Mouse (Mus musculus): Measurements from ENCODE around the gene Tiam1. TPM values are rescaled to one million over a fixed set of nuclear protein-coding genes. Genes with fewer than 3 reads are reported as not detected.

Tiam1 gene
- polyA plus RNA-seq, 2 experiments = 1.6 to 4.2 TPM

DNA sequence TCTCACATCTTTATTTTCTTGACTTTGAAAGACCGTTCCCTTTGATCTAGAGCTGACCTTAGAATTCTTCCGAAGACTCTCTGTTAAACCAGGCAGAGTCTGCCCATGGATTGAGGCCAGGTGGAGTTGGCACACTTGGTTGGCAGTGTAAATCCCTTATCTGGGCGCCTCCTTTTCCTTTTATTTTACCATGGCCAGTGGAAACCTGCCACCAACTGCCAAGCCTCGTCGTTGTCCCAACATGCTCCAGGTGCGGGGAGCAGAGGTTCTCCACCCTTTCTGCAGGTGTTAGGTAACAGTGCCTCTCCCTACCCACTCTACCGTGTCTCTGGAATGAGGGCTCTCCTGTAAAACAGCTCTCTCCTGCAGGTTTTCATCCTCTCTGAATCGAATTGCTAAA is 38.1 kb upstream of the Tiam1 start:
- 66% methylated on average over 8 of the region's 8 CpGs for WGBS (ENCODE audit: insufficient replicate concordance)
- Histone ChIP-seq H3K4me1 (replicated peaks; ENCODE audit: control insufficient read depth in 2 of 2, insufficient read depth in 2 of 2, low read length in 1 of 2) (peaks cover 0 to 7% of the 10 kb centered on the region in 2 experiments; a peak in 2 of 4 replicates), H3K9me3 (ENCODE audit: control insufficient read depth, low read length) (no peaks in the 10 kb centered on the region), H3K4me2 (ENCODE audit: low read depth) (no peak overlapping the region), H3K9ac (replicated peaks) (no peak overlapping the region), H3K27ac (no peak overlapping the region), H3K4me3 (ENCODE audit: insufficient read depth in 1 of 2, low read depth in 2 of 2, low read length in 2 of 2) (no peak overlapping the region), H3K27me3 (ENCODE audit: control insufficient read depth, insufficient read depth, low read length) (no peaks in the 10 kb centered on the region), H3K36me3 (replicated peaks; ENCODE audit: control insufficient read depth, insufficient read depth, low read depth) (no peaks in the 10 kb centered on the region)
- no peak for DNase-seq (ENCODE audit: low read depth in 3 of 3, low spot score in 3 of 3)
- ATAC-seq (ENCODE audit: insufficient read depth) = no peak
- no peak for TF ChIP-seq CTCF (IDR thresholded peaks at IDR 0.05; ENCODE audit: low read depth)
- no peak for TF ChIP-seq EP300 (IDR thresholded peaks at IDR 0.05; ENCODE audit: low read depth)

DNA sequence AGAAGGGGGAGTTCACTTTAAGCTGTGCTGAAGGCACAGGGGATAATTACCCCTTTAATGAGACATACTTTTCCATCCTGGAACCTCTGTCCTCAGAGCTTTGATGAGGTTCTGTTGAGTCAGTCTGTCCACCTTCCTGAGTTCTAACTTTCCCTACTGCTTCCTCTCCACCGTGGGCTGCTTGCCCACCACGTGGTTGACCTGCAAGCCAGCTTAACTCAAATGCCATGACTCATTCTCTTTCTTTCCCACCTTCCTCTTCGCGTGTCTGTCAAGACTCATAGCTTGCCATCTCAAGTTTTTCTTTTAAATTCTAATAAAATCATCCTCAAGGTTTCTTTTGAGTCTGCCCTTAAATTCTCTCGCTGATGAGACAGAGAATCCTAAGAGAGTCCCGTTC is 37.4 kb upstream of the Tiam1 start:
- WGBS (ENCODE audit: insufficient replicate concordance) = 44% methylated on average over 6 of the region's 6 CpGs
- H3K27ac ChIP-seq = no peak overlapping the region
- H3K4me2 ChIP-seq (ENCODE audit: low read depth) = no peak overlapping the region
- H3K9ac ChIP-seq (replicated peaks) = no peak overlapping the region
- ATAC-seq (ENCODE audit: insufficient read depth) = no peak
- DNase-seq (ENCODE audit: low read depth in 3 of 3, low spot score in 3 of 3) = no peak
- H3K4me3 ChIP-seq (ENCODE audit: insufficient read depth in 1 of 2, low read depth in 2 of 2, low read length in 2 of 2) = no peak overlapping the region
- H3K36me3 ChIP-seq (replicated peaks; ENCODE audit: control insufficient read depth, insufficient read depth, low read depth) = no peaks in the 10 kb centered on the region
- no peaks in the 10 kb centered on the region for H3K27me3 ChIP-seq (ENCODE audit: control insufficient read depth, insufficient read depth, low read length)
- H3K9me3 ChIP-seq (ENCODE audit: control insufficient read depth, low read length) = no peaks in the 10 kb centered on the region
- TF ChIP-seq CTCF (IDR thresholded peaks at IDR 0.05; ENCODE audit: low read depth) (no peak), EP300 (IDR thresholded peaks at IDR 0.05; ENCODE audit: low read depth) (no peak)
- peaks cover 0 to 7% of the 10 kb centered on the region in 2 experiments; a peak in 2 of 4 replicates for H3K4me1 ChIP-seq (replicated peaks; ENCODE audit: control insufficient read depth in 2 of 2, insufficient read depth in 2 of 2, low read length in 1 of 2)

DNA sequence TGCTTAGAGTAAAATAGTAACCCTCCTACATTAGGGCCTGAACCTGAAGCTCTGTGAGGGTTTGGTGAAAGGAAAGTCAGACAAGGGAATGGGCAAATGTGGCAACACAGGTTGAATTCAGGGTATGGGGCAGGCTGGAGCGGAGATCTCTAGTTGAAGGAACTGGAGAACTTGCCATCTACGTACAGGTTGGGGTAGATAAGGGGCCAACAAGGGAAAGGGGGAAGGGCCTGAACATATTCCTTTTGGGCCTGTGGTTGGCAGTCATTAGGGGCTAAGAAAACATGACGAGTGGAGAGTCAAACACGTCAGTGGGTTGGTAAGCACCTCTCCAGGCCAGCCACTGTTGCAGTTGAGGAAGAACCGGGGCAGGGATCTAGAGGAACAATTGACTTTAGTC is 36.3 kb upstream of the Tiam1 start:
- no peak for TF ChIP-seq CTCF (IDR thresholded peaks at IDR 0.05; ENCODE audit: low read depth)
- no peak for TF ChIP-seq EP300 (IDR thresholded peaks at IDR 0.05; ENCODE audit: low read depth)
- no peak overlapping the region for H3K9ac ChIP-seq (replicated peaks)
- no peak overlapping the region for H3K4me3 ChIP-seq (ENCODE audit: insufficient read depth in 1 of 2, low read depth in 2 of 2, low read length in 2 of 2)
- DNase-seq (ENCODE audit: low read depth in 3 of 3, low spot score in 3 of 3) (no peak), ATAC-seq (ENCODE audit: insufficient read depth) (no peak)
- no peaks in the 10 kb centered on the region for H3K36me3 ChIP-seq (replicated peaks; ENCODE audit: control insufficient read depth, insufficient read depth, low read depth)
- H3K27me3 ChIP-seq (ENCODE audit: control insufficient read depth, insufficient read depth, low read length) = no peaks in the 10 kb centered on the region
- H3K27ac ChIP-seq = no peak overlapping the region
- 17% methylated on average over 5 of the region's 5 CpGs for WGBS (ENCODE audit: insufficient replicate concordance)
- peaks cover 0 to 7% of the 10 kb centered on the region in 2 experiments; a peak in 2 of 4 replicates for H3K4me1 ChIP-seq (replicated peaks; ENCODE audit: control insufficient read depth in 2 of 2, insufficient read depth in 2 of 2, low read length in 1 of 2)
- H3K4me2 ChIP-seq (ENCODE audit: low read depth) = no peak overlapping the region
- H3K9me3 ChIP-seq (ENCODE audit: control insufficient read depth, low read length) = no peaks in the 10 kb centered on the region

DNA sequence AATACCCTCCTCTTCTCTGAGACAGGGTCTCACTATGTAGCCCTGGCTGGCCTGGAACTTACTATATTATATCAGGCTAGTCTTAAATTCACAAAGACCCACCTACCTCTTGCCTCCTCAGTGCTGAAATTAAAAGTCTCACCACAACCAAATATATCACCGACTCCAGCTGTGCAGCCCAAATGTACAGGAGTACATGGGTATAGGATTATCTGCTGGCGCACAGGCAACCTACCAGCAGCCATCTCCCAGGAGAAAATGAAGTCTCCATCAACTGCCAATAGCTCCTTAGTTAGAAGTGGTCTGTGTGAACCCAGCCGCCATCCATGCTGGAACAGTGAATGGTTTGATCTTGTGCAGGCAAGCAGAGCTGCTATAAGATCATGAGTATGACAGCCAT is 34.8 kb upstream of the Tiam1 start:
- TF ChIP-seq CTCF (IDR thresholded peaks at IDR 0.05; ENCODE audit: low read depth) (no peak), EP300 (IDR thresholded peaks at IDR 0.05; ENCODE audit: low read depth) (no peak)
- no peak for ATAC-seq (ENCODE audit: insufficient read depth)
- Histone ChIP-seq H3K4me1 (replicated peaks; ENCODE audit: control insufficient read depth in 2 of 2, insufficient read depth in 2 of 2, low read length in 1 of 2) (peaks cover 0 to 7% of the 10 kb centered on the region in 2 experiments; a peak in 2 of 4 replicates), H3K9ac (replicated peaks) (no peak overlapping the region), H3K9me3 (ENCODE audit: control insufficient read depth, low read length) (no peaks in the 10 kb centered on the region), H3K4me2 (ENCODE audit: low read depth) (no peak overlapping the region), H3K36me3 (replicated peaks; ENCODE audit: control insufficient read depth, insufficient read depth, low read depth) (no peaks in the 10 kb centered on the region), H3K4me3 (ENCODE audit: insufficient read depth in 1 of 2, low read depth in 2 of 2, low read length in 2 of 2) (no peak overlapping the region), H3K27ac (no peak overlapping the region), H3K27me3 (ENCODE audit: control insufficient read depth, insufficient read depth, low read length) (no peaks in the 10 kb centered on the region)
- no peak for DNase-seq (ENCODE audit: low read depth in 3 of 3, low spot score in 3 of 3)
- WGBS (ENCODE audit: insufficient replicate concordance) = 40% methylated on average over 3 of the region's 3 CpGs

DNA sequence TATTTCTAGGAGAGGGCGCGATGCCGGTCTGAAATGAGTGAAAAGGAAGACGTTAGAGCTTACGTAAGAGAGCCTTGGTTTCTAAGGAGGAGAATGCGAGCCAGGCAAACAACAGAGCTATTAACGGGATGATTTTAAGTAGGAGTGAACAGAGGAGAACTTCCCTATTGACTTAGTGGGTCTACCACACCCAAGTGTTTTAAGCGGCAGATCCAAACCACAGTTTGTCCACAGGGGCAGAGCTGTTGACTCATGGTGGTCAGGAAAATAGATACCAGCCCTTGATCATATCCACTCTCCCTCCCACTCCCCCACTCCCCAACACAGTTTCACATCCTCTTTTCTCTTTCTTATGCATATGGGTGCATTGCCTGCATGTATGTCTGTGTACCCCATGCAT is 33.9 kb upstream of the Tiam1 start:
- ATAC-seq (ENCODE audit: insufficient read depth) = no peak
- H3K27ac ChIP-seq = no peak overlapping the region
- no peaks in the 10 kb centered on the region for H3K9me3 ChIP-seq (ENCODE audit: control insufficient read depth, low read length)
- H3K4me1 ChIP-seq (replicated peaks; ENCODE audit: control insufficient read depth in 2 of 2, insufficient read depth in 2 of 2, low read length in 1 of 2) = peaks cover 0 to 7% of the 10 kb centered on the region in 2 experiments; a peak in 2 of 4 replicates
- 10% methylated on average over 8 of the region's 8 CpGs for WGBS (ENCODE audit: insufficient replicate concordance)
- no peak overlapping the region for H3K9ac ChIP-seq (replicated peaks)
- H3K36me3 ChIP-seq (replicated peaks; ENCODE audit: control insufficient read depth, insufficient read depth, low read depth) = no peaks in the 10 kb centered on the region
- peak in 2 of 3 experiments; percentile 9 to 40 for DNase-seq (ENCODE audit: low read depth in 3 of 3, low spot score in 3 of 3)
- H3K4me2 ChIP-seq (ENCODE audit: low read depth) = no peak overlapping the region
- H3K4me3 ChIP-seq (ENCODE audit: insufficient read depth in 1 of 2, low read depth in 2 of 2, low read length in 2 of 2) = no peak overlapping the region
- TF ChIP-seq EP300 (IDR thresholded peaks at IDR 0.05; ENCODE audit: low read depth) (no peak), CTCF (IDR thresholded peaks at IDR 0.05; ENCODE audit: low read depth) (no peak)
- no peaks in the 10 kb centered on the region for H3K27me3 ChIP-seq (ENCODE audit: control insufficient read depth, insufficient read depth, low read length)

Measured in liver, embryonic 14.5 days (tissue).